Mouse (Mus musculus): ENCODE measurements around the gene Rbbp8nl.

Rbbp8nl gene

DNA sequence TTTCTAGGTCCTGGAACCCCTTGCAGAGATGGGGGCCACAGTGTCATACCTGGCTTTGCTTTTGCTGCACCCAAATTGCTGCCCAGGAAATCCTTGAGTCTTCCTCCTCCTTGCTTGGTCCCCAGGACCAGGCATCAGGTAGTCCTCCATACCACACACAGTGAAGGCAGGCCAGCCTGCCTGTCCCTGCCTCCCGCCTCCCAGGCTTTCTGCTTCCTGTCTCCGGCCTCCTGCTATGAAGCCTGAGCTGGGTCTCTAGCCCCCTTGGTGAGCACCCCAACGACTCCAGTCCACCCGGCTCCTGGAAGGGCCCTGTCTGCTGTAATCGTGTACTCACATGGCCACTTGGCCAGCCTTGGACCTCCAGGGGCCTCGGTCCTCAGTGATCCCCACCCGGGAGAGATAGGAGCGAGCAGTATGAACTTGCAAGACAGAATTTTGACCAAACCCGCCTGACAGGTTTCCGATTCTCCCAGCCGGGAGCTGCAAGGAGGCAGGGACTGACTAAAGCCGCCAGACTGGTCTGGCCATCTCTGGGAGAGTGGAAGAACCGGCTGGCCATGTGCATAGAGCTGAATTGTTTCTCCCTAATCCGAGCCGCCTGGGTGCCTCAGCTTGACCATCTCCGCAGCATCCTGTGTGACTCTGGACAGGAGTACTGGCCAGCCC, at the start of gene Rbbp8nl:
Gene Rbbp8nl, minus strand, starts transcription at position 440 of the 669 bp plus-strand sequence.
- DNase-seq (ENCODE audit: low read depth, low spot score) = no peak

- DNase-seq (ENCODE audit: low read depth, low spot score) = no peak
Measured at GRCm38 (mm10) chr2:180334551-180334986, 44.9 kb upstream of the Rbbp8nl start, which contains the start of gene Gata5. Gata5 (minus strand) TSS chr2:180334699.

DNA sequence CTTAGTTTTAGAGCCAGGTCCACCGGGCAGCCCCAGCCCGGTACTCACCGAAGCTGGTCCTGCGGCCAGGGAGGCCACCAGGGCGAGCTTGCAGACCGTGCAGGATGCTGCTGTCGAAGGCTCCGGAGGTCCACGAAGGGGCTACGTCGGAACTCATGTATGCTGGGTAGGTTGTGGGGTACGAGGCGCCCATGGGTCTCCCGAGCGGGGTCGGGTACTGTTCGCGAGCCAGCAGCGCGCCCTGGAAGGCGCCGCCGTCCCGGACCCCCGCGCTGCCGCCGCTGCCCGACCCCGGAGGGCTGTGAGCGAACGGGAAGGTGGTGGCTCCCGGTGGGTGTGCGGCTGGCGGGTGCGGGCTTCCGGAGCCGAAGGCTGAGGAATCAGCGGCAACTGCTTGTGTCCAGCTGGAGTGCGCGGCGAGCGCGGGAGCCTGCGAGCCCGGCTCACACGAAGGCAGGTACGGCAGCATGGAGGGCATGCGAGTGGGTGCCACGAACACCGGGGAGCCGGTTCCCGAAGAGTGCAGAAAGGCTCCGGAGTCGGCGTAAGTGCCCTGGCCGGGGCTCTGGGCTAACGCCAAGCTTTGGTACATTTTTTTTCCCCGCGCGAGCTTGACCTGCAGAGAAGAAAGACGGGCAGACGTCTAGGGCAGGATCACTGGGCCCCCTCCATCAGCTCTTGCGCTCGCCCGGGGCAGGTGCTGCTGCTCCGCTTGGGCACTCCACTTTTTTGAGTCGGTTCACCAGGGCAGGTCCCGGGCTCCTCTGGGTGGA, 44.3 kb upstream of the Rbbp8nl start:
- DNase-seq (ENCODE audit: low read depth, low spot score) = no peak

GRCm38 (mm10) chr2:180329466-180329865, 39.8 kb upstream of the Rbbp8nl start:
- DNase-seq (ENCODE audit: low read depth, low spot score) = no peak

GRCm38 (mm10) chr2:180322674-180323355, 33.1 kb upstream of the Rbbp8nl start:
- DNase-seq (ENCODE audit: low read depth, low spot score) = no peak

DNA sequence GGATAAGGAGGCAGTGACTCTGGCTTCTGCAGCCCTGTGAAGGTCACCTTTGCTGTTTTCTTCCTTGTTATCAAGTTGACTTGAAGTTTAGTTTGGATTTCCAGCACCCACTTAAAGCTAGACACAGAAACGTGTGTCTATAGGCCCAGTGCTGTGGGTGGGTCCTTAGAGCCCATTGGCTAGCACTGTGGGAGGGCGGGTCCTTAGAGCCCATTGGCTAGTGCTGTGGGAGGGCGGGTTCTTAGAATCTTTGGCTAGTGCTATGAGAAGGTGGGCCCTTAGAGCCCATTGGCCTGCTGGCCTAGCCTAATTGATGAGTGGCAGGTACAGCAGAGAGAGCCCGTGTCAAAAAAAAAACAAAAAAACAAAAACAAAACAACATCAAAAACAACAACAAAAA, 30.5 kb upstream of the Rbbp8nl start:
- DNase-seq (ENCODE audit: low read depth, low spot score) = no peak

DNA sequence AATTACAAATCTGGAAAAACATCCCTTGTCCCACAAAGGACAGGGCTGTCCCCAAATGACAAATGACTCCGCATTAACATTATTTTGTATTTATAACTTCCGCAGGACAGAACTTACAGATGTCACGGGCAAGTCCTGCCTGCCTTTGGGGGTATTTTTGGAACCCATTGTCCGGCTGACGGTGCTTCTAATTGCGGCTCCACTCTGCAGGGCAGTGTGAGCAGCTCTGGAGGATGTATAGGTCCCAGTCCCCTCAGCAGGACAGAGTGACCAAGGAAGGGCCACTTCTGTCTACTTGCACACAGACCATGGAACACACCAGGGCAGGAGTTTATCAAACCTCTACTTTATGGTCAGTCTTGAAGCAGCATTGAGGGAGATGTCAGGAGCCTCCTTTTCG, 27.9 kb upstream of the Rbbp8nl start:
- DNase-seq (ENCODE audit: low read depth, low spot score) = no peak

GRCm38 (mm10) chr2:180314292-180314691, 24.6 kb upstream of the Rbbp8nl start:
- no peak for DNase-seq (ENCODE audit: low read depth, low spot score)

DNA sequence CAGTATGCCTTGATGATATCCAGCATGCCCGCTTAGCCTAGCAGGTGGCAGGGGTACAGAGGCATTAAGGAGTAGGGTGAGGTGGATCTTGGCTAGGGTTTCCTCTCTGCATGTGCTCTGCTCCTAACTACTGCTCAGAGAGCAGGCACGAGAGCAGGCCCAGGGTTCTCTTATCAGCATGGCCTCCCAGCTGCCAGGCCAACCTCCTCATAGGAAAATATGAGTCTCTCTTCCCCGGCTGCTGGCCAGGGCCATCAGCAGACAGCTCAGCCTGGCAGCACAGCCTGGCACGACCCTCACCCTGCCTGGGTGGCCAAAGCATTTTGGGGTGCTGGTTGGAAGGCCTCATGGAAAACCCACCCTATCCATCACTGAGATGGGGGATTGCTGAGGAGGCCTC, 21.5 kb upstream of the Rbbp8nl start:
- no peak for DNase-seq (ENCODE audit: low read depth, low spot score)

DNA sequence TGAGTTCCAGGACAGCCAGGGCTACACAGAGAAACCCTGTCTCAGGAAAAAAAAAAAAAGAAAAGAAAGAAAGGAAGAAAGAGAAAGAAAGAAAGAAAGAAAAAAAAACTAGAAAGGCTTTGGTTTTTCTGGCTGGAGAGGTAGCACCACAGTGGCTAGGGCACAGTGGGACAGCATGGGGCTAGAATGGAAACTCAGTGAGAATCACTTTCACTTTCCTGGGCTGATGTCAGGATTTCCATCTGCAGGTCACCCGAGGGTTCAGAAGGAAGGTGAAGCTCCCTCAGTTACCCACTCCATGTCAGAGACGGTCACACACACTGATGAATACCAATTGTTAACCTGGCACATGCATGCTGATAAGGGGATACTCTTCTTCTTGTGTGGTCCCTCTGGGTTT, 18.0 kb upstream of the Rbbp8nl start:
- DNase-seq (ENCODE audit: low read depth, low spot score) = no peak

- DNase-seq (ENCODE audit: low read depth, low spot score) = no peak
Measured at GRCm38 (mm10) chr2:180306423-180307168, 16.9 kb upstream of the Rbbp8nl start.

- DNase-seq (ENCODE audit: low read depth, low spot score) = no peak
Measured at GRCm38 (mm10) chr2:180306009-180306408, 16.3 kb upstream of the Rbbp8nl start.

DNA sequence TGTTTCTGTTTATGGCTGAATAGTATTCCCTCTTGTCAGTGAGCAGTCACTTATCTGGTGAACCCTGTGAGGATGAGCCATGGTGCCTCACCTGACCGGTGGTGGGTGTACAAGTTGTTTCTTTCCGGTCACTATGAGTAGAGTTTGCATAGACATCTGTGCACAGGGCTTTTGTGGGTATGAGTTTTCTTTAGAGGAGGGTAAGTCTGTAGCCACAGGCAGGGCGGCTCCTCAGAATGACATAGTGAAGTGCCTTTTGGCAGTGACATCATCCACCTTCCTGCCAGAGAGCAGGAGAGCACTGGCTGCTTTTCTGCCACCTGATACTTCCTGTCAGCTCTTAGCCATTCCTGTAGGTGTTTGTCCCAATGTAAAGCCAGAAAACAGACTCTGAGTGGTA, 15.8 kb upstream of the Rbbp8nl start:
- DNase-seq (ENCODE audit: low read depth, low spot score) = no peak

GRCm38 (mm10) chr2:180304554-180304953, 14.9 kb upstream of the Rbbp8nl start:
- DNase-seq (ENCODE audit: low read depth, low spot score) = no peak

DNA sequence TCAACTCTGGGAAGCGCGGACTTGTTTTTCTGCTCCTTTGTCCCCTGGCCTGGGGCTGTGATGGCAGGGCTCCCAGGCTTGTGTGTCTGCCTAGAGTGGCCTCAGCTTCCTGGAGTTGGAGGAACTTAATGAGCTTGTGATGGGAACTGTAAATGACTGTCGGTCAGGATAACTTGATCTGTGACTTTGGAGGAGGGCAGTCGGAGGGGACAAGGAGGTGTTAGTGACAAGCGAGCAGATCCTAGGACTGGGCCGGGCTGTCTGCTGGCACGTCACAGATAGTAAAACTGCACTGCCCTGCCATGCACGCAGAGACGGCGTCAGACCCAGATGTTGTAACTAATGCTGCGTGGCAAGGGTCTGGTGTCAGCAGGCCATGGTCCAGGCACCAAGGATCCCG, 13.8 kb upstream of the Rbbp8nl start:
- DNase-seq (ENCODE audit: low read depth, low spot score) = no peak

DNA sequence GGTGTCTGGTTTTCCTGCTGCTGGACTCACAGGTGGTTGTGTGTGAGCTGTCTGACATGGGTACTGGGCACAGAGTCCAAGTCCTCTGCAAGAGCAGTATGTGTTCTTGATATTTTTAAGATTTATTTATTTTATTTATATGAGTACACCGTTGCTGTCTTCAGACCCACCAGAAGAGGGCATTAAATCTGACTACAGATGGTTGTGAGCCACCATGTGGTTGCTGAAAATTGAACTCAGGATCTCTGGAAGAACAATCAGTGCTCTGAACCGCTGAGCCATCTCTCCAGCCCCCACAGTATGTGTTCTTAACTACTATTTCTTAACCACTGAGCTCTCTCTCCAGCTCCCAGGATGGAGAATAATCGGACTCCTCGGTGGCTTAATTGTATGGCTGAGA, 12.5 kb upstream of the Rbbp8nl start:
- DNase-seq (ENCODE audit: low read depth, low spot score) = no peak

DNA sequence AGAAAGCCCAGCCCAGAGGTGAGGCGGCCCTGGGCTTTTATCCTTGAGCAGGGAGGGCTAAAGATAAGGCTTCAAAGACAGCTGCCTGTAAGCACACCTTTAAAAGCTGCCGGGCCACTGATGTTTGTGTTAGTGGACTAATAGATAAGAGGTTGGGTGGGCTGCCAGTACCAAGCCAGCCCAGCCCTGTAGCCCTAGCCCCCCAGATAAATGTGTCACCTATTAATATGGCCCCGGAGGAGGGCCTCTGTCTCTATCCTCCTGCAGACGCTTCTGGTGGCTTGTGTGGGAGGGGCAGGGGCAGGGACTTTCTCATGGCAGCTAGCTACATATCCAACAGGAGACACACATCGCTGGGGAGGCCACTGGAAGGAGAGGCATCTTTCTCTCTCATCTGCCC, 11.1 kb upstream of the Rbbp8nl start:
- DNase-seq (ENCODE audit: low read depth, low spot score) = no peak

DNA sequence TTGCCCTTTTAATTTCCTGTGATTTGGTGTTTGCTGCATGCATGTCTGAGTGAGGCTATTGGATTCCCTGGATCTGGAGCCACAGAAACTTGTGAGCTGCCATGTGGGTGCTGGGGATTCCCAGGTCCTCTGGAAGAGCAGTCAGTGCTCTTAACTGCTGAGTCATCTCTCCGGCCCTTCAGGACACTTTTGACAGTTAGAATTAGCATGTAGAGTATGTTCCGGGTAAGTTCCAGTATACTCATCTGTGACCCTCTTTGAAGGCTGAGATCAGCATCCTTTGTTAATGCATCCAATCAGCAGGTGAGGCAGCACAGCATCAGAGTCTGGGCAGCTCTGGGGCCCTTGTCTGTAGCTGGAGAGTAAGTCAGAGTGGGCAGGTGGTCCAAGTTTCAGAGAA, 10.6 kb upstream of the Rbbp8nl start:
- DNase-seq (ENCODE audit: low read depth, low spot score) = no peak

DNA sequence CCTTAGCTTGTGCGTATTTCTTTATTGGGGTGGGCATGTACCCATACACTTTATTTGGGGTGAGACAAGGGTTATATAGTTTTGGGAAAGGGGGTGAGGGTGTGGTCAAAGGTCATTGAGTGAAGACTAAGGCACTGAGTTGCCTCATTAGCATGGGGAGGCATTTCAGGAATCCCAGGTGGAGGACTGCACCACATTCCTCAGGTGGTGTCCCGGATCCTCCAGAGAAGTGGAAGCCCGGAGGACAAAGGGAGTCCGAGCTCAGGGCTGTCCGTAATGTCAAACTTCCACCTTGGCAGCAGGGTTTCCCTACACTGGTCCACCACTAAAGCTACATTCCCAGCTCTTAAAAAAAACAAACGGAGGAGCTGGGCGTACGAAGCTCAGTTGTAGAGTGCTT, 3.2 kb upstream of the Rbbp8nl start:
- no peak for DNase-seq (ENCODE audit: low read depth, low spot score)

GRCm38 (mm10) chr2:180292026-180292425, 2.3 kb upstream of the Rbbp8nl start:
- DNase-seq (ENCODE audit: low read depth, low spot score) = no peak

GRCm38 (mm10) chr2:180291566-180291965, 1.9 kb upstream of the Rbbp8nl start:
- DNase-seq (ENCODE audit: low read depth, low spot score) = no peak

- DNase-seq (ENCODE audit: low read depth, low spot score) = no peak
Measured at GRCm38 (mm10) chr2:180290503-180290902, 824 bp upstream of the Rbbp8nl start.
